Mouse (Mus musculus) olfactory bulb, adult 2 months (tissue): Measurements from ENCODE around the gene Fto.

ENCODE experiments used
- CTCF ChIP-seq: fragments of 200-500 bp; IDR thresholded peaks from 2 replicates; pipeline ENCODE4 v1.5.1; 2012; ENCODE audit warnings: low read depth, mild to moderate bottlenecking, low read length, moderate library complexity; ENCODE audit not compliant: insufficient read depth
- POLR2A ChIP-seq: fragments of 200-500 bp; IDR thresholded peaks from 2 replicates; pipeline ENCODE4 v1.6.1; 2012; ENCODE audit warnings: mild to moderate bottlenecking, low read depth, low read length, moderate library complexity; ENCODE audit not compliant: insufficient read depth

GRCm38 (mm10) chr8:91290576-91290975 is 22.7 kb upstream of the Fto start:
- TF ChIP-seq CTCF (no peak), POLR2A (no peak)
